Mouse (Mus musculus): ENCODE data around the gene Map7d3. TPM values are rescaled to one million over a fixed set of nuclear protein-coding genes. Genes with fewer than 3 reads are reported as not detected.

The Map7d3 gene
- polyA plus RNA-seq, 1 experiment from 2014 or later: 3.4 TPM

DNA sequence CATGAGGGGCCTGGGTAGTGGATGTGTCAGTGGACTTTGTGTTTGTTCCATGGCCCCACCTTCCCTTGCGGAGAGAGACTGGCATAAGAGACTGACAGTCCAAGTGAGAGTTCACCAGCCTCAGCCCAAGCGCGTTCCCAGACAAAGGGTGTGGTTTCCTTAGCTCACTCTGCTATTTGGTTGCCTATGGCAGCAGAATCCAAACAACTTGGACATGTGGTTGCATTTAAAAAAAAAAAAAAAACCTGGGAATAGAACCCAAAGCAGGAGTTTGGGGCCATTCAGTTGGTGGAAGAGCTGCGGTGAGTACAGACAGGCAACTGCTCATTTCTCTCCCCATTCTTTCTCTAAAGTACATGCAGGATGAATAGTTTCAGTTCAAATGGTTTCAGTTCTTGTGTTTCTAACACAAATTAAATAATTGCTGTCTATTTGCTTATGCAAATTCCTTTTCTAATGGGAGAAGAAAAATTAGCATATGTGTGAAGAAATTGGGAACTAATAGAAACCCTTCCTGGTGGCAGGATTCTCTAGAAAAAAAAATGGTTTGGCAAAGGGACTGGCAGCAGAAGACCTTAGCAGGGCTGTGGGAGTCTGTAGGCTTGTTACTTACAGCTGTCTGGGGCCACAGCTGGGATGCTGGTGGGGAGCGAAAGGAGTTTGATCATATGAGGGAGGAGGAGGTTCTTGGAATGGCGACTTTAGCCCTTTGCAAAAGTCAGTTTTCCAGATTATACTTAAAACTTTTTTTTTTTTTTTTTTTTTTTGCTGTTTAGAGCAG, 35.7 kb downstream of the Map7d3 start:
- H3K9ac ChIP-seq (ENCODE audit: low read depth, low read length): no peak overlapping the region
- DNase-seq (ENCODE audit: low spot score): peak; percentile 78
- H3K27ac ChIP-seq (replicated peaks; ENCODE audit: low read depth, low read length): no peak overlapping the region
- H3K4me2 ChIP-seq (ENCODE audit: low read depth, low read length): no peak overlapping the region
- H3K27me3 ChIP-seq (replicated peaks; ENCODE audit: control insufficient read depth, insufficient read depth, low read length): no peaks in the 10 kb centered on the region
- H3K9me3 ChIP-seq (ENCODE audit: control insufficient read depth, low read length): no peaks in the 10 kb centered on the region
- peak; percentile 67 for ATAC-seq (ENCODE audit: low read depth)
- H3K4me3 ChIP-seq (ENCODE audit: low read depth, low read length): no peak overlapping the region
- no peaks in the 10 kb centered on the region for H3K36me3 ChIP-seq (ENCODE audit: control insufficient read depth, insufficient read depth, low read length)
- 49% methylated on average over 6 of the region's 6 CpGs for WGBS
- H3K4me1 ChIP-seq (ENCODE audit: control insufficient read depth, insufficient read depth, low read length): no peaks in the 10 kb centered on the region

DNA sequence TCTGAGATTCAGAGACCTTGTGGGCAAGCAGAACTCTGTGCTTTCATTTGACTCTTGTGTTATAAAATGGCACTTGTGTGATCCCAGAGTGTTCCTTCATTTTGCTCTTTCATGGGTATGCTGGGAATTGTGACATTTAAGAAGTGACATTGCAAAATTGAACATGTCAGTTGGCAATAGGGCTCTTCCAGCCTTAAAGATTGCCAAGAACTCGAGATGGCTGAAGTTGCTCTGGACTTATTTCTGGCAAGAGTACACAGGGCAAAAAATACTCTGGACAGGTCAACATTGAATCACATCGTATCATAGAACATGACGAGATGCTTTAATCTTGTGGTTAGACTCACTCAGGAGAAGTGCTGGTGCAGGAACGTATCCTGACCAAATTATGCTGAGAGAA, 48.8 kb downstream of the Map7d3 start:
- H3K9ac ChIP-seq (ENCODE audit: low read depth, low read length): no peak overlapping the region
- H3K4me2 ChIP-seq (ENCODE audit: low read depth, low read length): no peak overlapping the region
- no peaks in the 10 kb centered on the region for H3K27me3 ChIP-seq (replicated peaks; ENCODE audit: control insufficient read depth, insufficient read depth, low read length)
- no peaks in the 10 kb centered on the region for H3K9me3 ChIP-seq (ENCODE audit: control insufficient read depth, low read length)
- 87% methylated on average over 4 of the region's 4 CpGs for WGBS
- no peaks in the 10 kb centered on the region for H3K36me3 ChIP-seq (ENCODE audit: control insufficient read depth, insufficient read depth, low read length)
- ATAC-seq (ENCODE audit: low read depth): no peak
- no peak overlapping the region for H3K4me3 ChIP-seq (ENCODE audit: low read depth, low read length)
- H3K4me1 ChIP-seq (ENCODE audit: control insufficient read depth, insufficient read depth, low read length): no peaks in the 10 kb centered on the region
- DNase-seq (ENCODE audit: low spot score): no peak
- no peak overlapping the region for H3K27ac ChIP-seq (replicated peaks; ENCODE audit: low read depth, low read length)

DNA sequence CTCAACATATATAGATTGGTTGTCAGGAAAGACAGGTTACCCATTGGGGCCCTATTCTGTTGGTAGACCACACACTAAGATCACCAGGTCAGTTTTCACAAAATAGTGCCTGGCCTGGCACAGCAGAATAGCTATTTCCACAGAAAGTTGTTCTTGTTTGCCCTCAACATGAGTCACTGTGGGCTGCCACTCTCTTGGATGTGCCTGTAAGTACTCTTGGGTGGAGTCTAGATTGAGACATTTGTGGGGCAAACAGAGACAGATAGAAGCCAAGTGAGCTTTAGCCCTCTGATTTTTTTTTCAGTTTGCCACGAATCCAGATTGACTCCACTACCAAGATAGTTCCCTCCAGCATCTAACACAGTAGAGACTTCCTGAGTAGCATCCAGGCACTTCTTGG, 50.4 kb downstream of the Map7d3 start:
- ATAC-seq (ENCODE audit: low read depth) (no peak), DNase-seq (ENCODE audit: low spot score) (no peak)
- no peak overlapping the region for H3K4me3 ChIP-seq (ENCODE audit: low read depth, low read length)
- no peaks in the 10 kb centered on the region for H3K27me3 ChIP-seq (replicated peaks; ENCODE audit: control insufficient read depth, insufficient read depth, low read length)
- H3K4me1 ChIP-seq (ENCODE audit: control insufficient read depth, insufficient read depth, low read length): no peaks in the 10 kb centered on the region
- 68% methylated on average over 1 of the region's 1 CpGs for WGBS
- H3K9ac ChIP-seq (ENCODE audit: low read depth, low read length): no peak overlapping the region
- H3K4me2 ChIP-seq (ENCODE audit: low read depth, low read length): no peak overlapping the region
- H3K36me3 ChIP-seq (ENCODE audit: control insufficient read depth, insufficient read depth, low read length): no peaks in the 10 kb centered on the region
- no peak overlapping the region for H3K27ac ChIP-seq (replicated peaks; ENCODE audit: low read depth, low read length)
- H3K9me3 ChIP-seq (ENCODE audit: control insufficient read depth, low read length): no peaks in the 10 kb centered on the region

DNA sequence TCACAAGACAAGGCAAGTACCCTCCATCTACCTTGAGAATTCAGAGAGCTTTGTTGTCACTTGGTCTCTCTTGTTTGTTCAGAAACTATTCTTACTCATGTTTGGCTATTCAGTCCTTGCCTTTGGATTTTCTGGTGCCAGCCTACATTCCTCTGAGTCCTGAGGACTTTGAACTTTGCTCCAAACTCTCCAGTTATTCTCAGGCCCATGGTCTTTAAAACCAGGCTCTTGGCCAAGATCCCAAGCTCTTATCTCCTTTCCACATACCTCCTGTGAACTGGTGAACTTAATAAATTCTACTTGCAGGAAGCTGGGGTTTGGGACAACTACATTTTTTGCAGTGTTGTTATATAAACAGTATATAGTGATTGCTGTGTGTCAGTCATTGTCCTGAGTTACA, 52.3 kb downstream of the Map7d3 start:
- no peaks in the 10 kb centered on the region for H3K27me3 ChIP-seq (replicated peaks; ENCODE audit: control insufficient read depth, insufficient read depth, low read length)
- ATAC-seq (ENCODE audit: low read depth) (no peak), DNase-seq (ENCODE audit: low spot score) (no peak)
- no peak overlapping the region for H3K27ac ChIP-seq (replicated peaks; ENCODE audit: low read depth, low read length)
- H3K36me3 ChIP-seq (ENCODE audit: control insufficient read depth, insufficient read depth, low read length): no peaks in the 10 kb centered on the region
- no peak overlapping the region for H3K4me3 ChIP-seq (ENCODE audit: low read depth, low read length)
- H3K9ac ChIP-seq (ENCODE audit: low read depth, low read length): no peak overlapping the region
- no peak overlapping the region for H3K4me2 ChIP-seq (ENCODE audit: low read depth, low read length)
- no peaks in the 10 kb centered on the region for H3K9me3 ChIP-seq (ENCODE audit: control insufficient read depth, low read length)
- H3K4me1 ChIP-seq (ENCODE audit: control insufficient read depth, insufficient read depth, low read length): no peaks in the 10 kb centered on the region

DNA sequence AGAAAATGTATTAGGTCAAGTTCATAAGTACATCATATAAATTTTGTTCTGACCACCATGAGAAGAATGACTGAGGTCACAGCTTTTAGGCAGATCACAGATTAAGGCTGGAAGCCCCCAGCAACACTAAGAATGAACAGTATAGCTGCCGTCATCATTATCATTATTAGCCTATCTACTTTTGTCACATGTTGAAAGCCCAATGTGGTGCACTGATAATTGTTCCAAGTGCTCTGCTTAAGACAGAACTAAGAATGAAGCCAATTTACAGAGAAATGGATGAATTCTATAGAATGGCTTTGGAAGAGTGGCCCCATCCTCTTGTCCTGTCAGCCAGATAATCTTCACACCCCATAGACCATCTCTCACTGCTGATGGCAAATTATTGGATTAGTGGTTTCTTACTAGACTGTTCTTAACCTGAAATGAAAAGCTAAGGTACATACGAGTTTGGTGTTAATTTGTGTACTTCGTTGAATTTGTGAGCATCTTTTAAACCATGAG, 61.8 kb downstream of the Map7d3 start:
- Histone ChIP-seq H3K4me3 (ENCODE audit: low read depth, low read length) (no peak overlapping the region), H3K9ac (ENCODE audit: low read depth, low read length) (no peak overlapping the region)

DNA sequence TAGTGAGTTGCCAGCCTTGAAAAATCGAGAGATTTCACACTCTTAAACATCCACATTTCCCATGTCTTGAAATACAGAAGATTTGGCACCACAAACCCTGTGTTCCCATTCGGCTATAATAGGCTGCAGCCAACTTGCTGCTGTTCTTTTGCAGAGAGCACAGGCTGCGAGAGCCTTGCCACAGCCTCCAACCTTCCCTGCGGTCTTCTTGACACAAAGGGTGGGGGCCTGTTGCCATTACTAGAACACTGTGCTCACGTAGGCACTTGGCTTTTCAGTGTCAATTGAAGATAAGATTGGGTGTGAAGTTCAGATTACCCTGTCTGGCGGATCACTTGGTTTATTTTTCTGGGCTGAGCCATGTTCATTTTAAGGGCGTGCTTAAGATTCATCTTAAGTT, 65.8 kb downstream of the Map7d3 start:
- H3K27me3 ChIP-seq (replicated peaks; ENCODE audit: control insufficient read depth, insufficient read depth, low read length): no peaks in the 10 kb centered on the region
- DNase-seq (ENCODE audit: low spot score) (no peak), ATAC-seq (ENCODE audit: low read depth) (no peak)

More for the DNA sequence above, 61.8 kb downstream of the Map7d3 start:
- H3K27me3 ChIP-seq (replicated peaks; ENCODE audit: control insufficient read depth, insufficient read depth, low read length): no peaks in the 10 kb centered on the region
- H3K27ac ChIP-seq (replicated peaks; ENCODE audit: low read depth, low read length): no peak overlapping the region
- no peak for ATAC-seq (ENCODE audit: low read depth)
- no peaks in the 10 kb centered on the region for H3K36me3 ChIP-seq (ENCODE audit: control insufficient read depth, insufficient read depth, low read length)
- no peaks in the 10 kb centered on the region for H3K9me3 ChIP-seq (ENCODE audit: control insufficient read depth, low read length)
- DNase-seq (ENCODE audit: low spot score): no peak
- WGBS: 86% methylated on average over 3 of the region's 3 CpGs
- H3K4me2 ChIP-seq (ENCODE audit: low read depth, low read length): no peak overlapping the region
- H3K4me1 ChIP-seq (ENCODE audit: control insufficient read depth, insufficient read depth, low read length): no peaks in the 10 kb centered on the region

DNA sequence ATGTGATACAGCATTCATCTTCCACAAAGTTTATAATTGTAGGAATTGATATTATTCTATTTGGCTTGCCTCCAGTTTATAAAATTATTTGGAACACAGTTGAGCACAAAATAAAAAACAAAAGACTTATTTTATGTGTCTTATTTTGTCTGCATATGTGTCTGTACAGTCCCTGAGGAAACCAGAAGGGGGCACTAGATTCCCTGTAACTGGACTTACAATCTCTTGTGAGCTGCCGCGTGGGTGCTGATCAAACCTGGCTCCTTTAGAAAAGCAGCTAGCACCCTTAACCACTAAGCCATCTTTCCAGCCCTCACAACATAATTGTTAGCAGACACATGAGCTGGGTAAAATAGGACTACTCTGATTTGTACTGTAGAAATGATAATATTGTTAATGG, 66.5 kb downstream of the Map7d3 start:
- no peak overlapping the region for H3K27ac ChIP-seq (replicated peaks; ENCODE audit: low read depth, low read length)
- no peak overlapping the region for H3K4me3 ChIP-seq (ENCODE audit: low read depth, low read length)
- H3K4me1 ChIP-seq (ENCODE audit: control insufficient read depth, insufficient read depth, low read length): no peaks in the 10 kb centered on the region
- DNase-seq (ENCODE audit: low spot score): peak; percentile 45
- ATAC-seq (ENCODE audit: low read depth): no peak
- 25% methylated on average over 2 of the region's 2 CpGs for WGBS
- H3K9me3 ChIP-seq (ENCODE audit: control insufficient read depth, low read length): no peaks in the 10 kb centered on the region
- no peaks in the 10 kb centered on the region for H3K36me3 ChIP-seq (ENCODE audit: control insufficient read depth, insufficient read depth, low read length)
- no peaks in the 10 kb centered on the region for H3K27me3 ChIP-seq (replicated peaks; ENCODE audit: control insufficient read depth, insufficient read depth, low read length)
- no peak overlapping the region for H3K4me2 ChIP-seq (ENCODE audit: low read depth, low read length)
- no peak overlapping the region for H3K9ac ChIP-seq (ENCODE audit: low read depth, low read length)

More for the DNA sequence above, 65.8 kb downstream of the Map7d3 start:
- WGBS: 77% methylated on average over 7 of the region's 7 CpGs
- no peaks in the 10 kb centered on the region for H3K4me1 ChIP-seq (ENCODE audit: control insufficient read depth, insufficient read depth, low read length)
- no peaks in the 10 kb centered on the region for H3K9me3 ChIP-seq (ENCODE audit: control insufficient read depth, low read length)
- H3K36me3 ChIP-seq (ENCODE audit: control insufficient read depth, insufficient read depth, low read length): no peaks in the 10 kb centered on the region
- no peak overlapping the region for H3K4me3 ChIP-seq (ENCODE audit: low read depth, low read length)
- H3K9ac ChIP-seq (ENCODE audit: low read depth, low read length): no peak overlapping the region
- no peak overlapping the region for H3K4me2 ChIP-seq (ENCODE audit: low read depth, low read length)
- no peak overlapping the region for H3K27ac ChIP-seq (replicated peaks; ENCODE audit: low read depth, low read length)

DNA sequence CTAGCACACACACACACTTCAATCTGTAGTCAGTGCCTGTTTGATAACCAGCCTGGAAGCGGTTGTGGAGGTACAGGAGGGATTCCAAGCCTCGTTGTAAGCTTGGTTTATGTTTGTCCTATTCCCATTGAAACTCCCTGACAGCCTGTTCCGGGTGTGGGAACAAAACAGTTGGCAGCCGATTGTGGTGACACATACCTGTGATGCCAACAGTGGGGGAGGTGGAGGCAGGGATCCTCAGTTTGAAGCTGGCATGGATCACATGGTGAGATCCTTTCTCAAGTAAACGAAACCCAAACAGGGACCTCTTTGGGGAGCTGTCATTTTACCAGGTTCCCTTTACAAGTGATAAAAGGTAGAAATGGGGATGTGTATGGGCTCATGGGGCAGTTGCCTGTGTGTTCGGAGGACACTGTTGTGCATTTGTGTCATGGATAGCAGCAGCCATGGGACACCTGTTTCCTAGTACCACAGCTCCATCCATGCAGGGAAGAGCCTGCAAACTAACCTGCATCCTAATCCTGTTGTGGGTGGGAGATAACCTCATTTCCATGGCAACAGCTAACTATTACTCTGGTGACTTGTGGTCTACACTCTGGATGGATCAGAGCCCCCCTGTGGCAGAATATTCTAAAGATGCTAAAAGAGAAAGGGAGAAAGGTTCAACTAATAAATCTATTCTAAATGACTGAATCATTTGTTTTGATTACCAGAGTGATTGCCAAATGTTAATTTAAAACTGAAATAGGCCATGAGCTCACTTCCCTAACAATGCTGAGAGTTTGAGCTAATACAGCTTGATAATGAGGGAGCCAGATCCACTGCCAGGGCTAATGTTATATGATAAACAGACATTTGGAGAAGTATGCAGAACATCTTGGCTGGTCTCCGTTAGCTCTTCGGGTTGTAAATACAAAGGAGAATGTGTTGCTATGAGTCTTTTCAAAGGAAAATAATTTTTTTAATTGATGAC, 68.5 kb downstream of the Map7d3 start:
- ATAC-seq (ENCODE audit: low read depth) (no peak), DNase-seq (ENCODE audit: low spot score) (no peak)
- no peaks in the 10 kb centered on the region for H3K27me3 ChIP-seq (replicated peaks; ENCODE audit: control insufficient read depth, insufficient read depth, low read length)
- no peaks in the 10 kb centered on the region for H3K9me3 ChIP-seq (ENCODE audit: control insufficient read depth, low read length)
- no peaks in the 10 kb centered on the region for H3K4me1 ChIP-seq (ENCODE audit: control insufficient read depth, insufficient read depth, low read length)
- H3K27ac ChIP-seq (replicated peaks; ENCODE audit: low read depth, low read length): no peak overlapping the region
- H3K36me3 ChIP-seq (ENCODE audit: control insufficient read depth, insufficient read depth, low read length): no peaks in the 10 kb centered on the region
- H3K9ac ChIP-seq (ENCODE audit: low read depth, low read length): no peak overlapping the region
- H3K4me3 ChIP-seq (ENCODE audit: low read depth, low read length): no peak overlapping the region
- H3K4me2 ChIP-seq (ENCODE audit: low read depth, low read length): no peak overlapping the region
- WGBS: 82% methylated on average over 8 of the region's 8 CpGs

Data from embryonic facial prominence, embryonic 14.5 days (tissue).